Mouse (Mus musculus) embryonic facial prominence, embryonic 11.5 days (tissue): ENCODE measurements at regions not wholly inside any gene's neighbourhood (a gene's known extent, or its start where the extent isn't known, plus 50 kb on each side); places are given as distances from the start of the nearest gene placed in this dataset.

Source experiments
- ATAC-seq: fragments of 200-750 bp; cut with Nextera tagmentation; replicated peaks from 2 replicates; pipeline ENCODE4 v1.8.0; 2017; ENCODE audit warnings: low read depth; ENCODE audit not compliant: insufficient number of reproducible peaks, low FRiP score, low TSS enrichment
- DNase-seq: peaks from one replicate; pipeline ENCODE4 v3.0.0-alpha.2; 2015; ENCODE audit warnings: low spot score
- H3K27ac ChIP-seq: fragments of 300-500 bp; sonication (generic); replicated peaks from 2 replicates; pipeline ENCODE4 v1.5.1; 2014; ENCODE audit warnings: mild to moderate bottlenecking, low read depth, low read length, control low read depth
- H3K27me3 ChIP-seq: fragments of 300-500 bp; sonication (generic); 2 replicates; pipeline ENCODE4 v1.6.1; 2014; ENCODE audit warnings: mild to moderate bottlenecking, low read length, moderate library complexity, mixed read lengths; ENCODE audit not compliant: control insufficient read depth, insufficient read depth
- H3K36me3 ChIP-seq: fragments of 300-500 bp; sonication (generic); replicated peaks from 2 replicates; pipeline ENCODE4 v1.6.1; 2014; ENCODE audit warnings: low read depth, mild to moderate bottlenecking, low read length, moderate library complexity, mixed read lengths; ENCODE audit not compliant: control insufficient read depth, insufficient read depth
- H3K4me1 ChIP-seq: fragments of 300-500 bp; sonication (generic); 2 replicates; pipeline ENCODE4 v1.6.1; 2014; ENCODE audit warnings: low read length, mixed read lengths; ENCODE audit not compliant: control insufficient read depth, insufficient read depth
- H3K4me2 ChIP-seq: fragments of 300-500 bp; sonication (generic); 2 replicates; pipeline ENCODE4 v1.6.1; 2014; ENCODE audit warnings: low read depth, mild to moderate bottlenecking, control low read depth, low read length, moderate library complexity
- H3K4me3 ChIP-seq: fragments of 300-500 bp; sonication (generic); 2 replicates; pipeline ENCODE4 v1.5.1; 2014; ENCODE audit warnings: low read depth, low read length, control low read depth
- H3K9ac ChIP-seq: fragments of 300-500 bp; sonication (generic); replicated peaks from 2 replicates; pipeline ENCODE4 v1.6.1; 2014; ENCODE audit warnings: mild to moderate bottlenecking, control low read depth, low read length
- H3K9me3 ChIP-seq: fragments of 300-500 bp; sonication (generic); replicated peaks from 2 replicates; pipeline ENCODE4 v1.6.1; 2016; ENCODE audit warnings: mild to moderate bottlenecking, low read length, inconsistent platforms, mixed read lengths; ENCODE audit not compliant: control insufficient read depth
- WGBS: fragments of 180-500 bp; shearing (Covaris S2); extraction: QIAGEN DNeasy Blood & Tissue Kit; methylation state at CpG from one replicate; pipeline ENCODE4 v1.1.7; 2014; 5-methylcytosine and 5-hydroxymethylcytosine counted together

GRCm38 (mm10) chr9:94467846-94468245, 70.0 kb downstream of the 1190002N15Rik start:
- no peak for ATAC-seq
- Histone ChIP-seq H3K36me3 (no peaks in the 10 kb centered on the region), H3K4me2 (no peak overlapping the region), H3K27me3 (no peaks in the 10 kb centered on the region), H3K27ac (no peak overlapping the region), H3K4me3 (no peak overlapping the region), H3K9me3 (no peaks in the 10 kb centered on the region), H3K9ac (no peak overlapping the region), H3K4me1 (no peaks in the 10 kb centered on the region)
- WGBS: 82% methylated on average over 3 of the region's 3 CpGs
- no peak for DNase-seq

GRCm38 (mm10) chr9:94456085-94456531, 81.8 kb downstream of the 1190002N15Rik start:
- H3K36me3 ChIP-seq: no peaks in the 10 kb centered on the region
- H3K27me3 ChIP-seq: no peaks in the 10 kb centered on the region
- ATAC-seq (no peak), DNase-seq (no peak)
- 73% methylated on average over 6 of the region's 6 CpGs for WGBS
- no peaks in the 10 kb centered on the region for H3K9me3 ChIP-seq
- H3K4me3 ChIP-seq: no peak overlapping the region
- no peak overlapping the region for H3K9ac ChIP-seq
- no peak overlapping the region for H3K27ac ChIP-seq
- no peak overlapping the region for H3K4me2 ChIP-seq
- H3K4me1 ChIP-seq: no peaks in the 10 kb centered on the region

GRCm38 (mm10) chr9:94455466-94455865, 82.4 kb downstream of the 1190002N15Rik start:
- Histone ChIP-seq H3K9ac (no peak overlapping the region), H3K4me2 (no peak overlapping the region), H3K9me3 (no peaks in the 10 kb centered on the region), H3K27ac (no peak overlapping the region), H3K27me3 (no peaks in the 10 kb centered on the region), H3K36me3 (no peaks in the 10 kb centered on the region), H3K4me3 (no peak overlapping the region), H3K4me1 (no peaks in the 10 kb centered on the region)
- no peak for ATAC-seq
- 80% methylated on average over 7 of the region's 7 CpGs for WGBS
- DNase-seq: no peak

- no peak for ATAC-seq
- Histone ChIP-seq H3K27me3 (no peaks in the 10 kb centered on the region), H3K4me2 (no peak overlapping the region), H3K9ac (no peak overlapping the region), H3K9me3 (no peaks in the 10 kb centered on the region), H3K36me3 (no peaks in the 10 kb centered on the region), H3K4me1 (no peaks in the 10 kb centered on the region), H3K27ac (no peak overlapping the region), H3K4me3 (no peak overlapping the region)
- DNase-seq: no peak
- 79% methylated on average over 8 of the region's 8 CpGs for WGBS
Measured at GRCm38 (mm10) chr9:94449911-94450310, 88.0 kb downstream of the 1190002N15Rik start.

GRCm38 (mm10) chr9:94446182-94446763, 91.6 kb downstream of the 1190002N15Rik start:
- Histone ChIP-seq H3K27ac (no peak overlapping the region), H3K27me3 (no peaks in the 10 kb centered on the region), H3K36me3 (no peaks in the 10 kb centered on the region), H3K9me3 (no peaks in the 10 kb centered on the region), H3K4me2 (no peak overlapping the region), H3K9ac (no peak overlapping the region), H3K4me3 (no peak overlapping the region), H3K4me1 (no peaks in the 10 kb centered on the region)
- ATAC-seq (no peak), DNase-seq (no peak)
- WGBS: 65% methylated on average over 8 of the region's 8 CpGs

- Histone ChIP-seq H3K27me3 (no peaks in the 10 kb centered on the region), H3K4me2 (no peak overlapping the region), H3K4me3 (no peak overlapping the region), H3K4me1 (no peaks in the 10 kb centered on the region), H3K27ac (no peak overlapping the region), H3K9me3 (no peaks in the 10 kb centered on the region), H3K36me3 (no peaks in the 10 kb centered on the region), H3K9ac (no peak overlapping the region)
- 69% methylated on average over 5 of the region's 5 CpGs for WGBS
- DNase-seq (no peak), ATAC-seq (no peak)
Measured at GRCm38 (mm10) chr9:94444140-94444789, 93.6 kb downstream of the 1190002N15Rik start.

- Histone ChIP-seq H3K9ac (no peak overlapping the region), H3K36me3 (no peaks in the 10 kb centered on the region), H3K9me3 (no peaks in the 10 kb centered on the region), H3K4me3 (no peak overlapping the region), H3K4me1 (no peaks in the 10 kb centered on the region), H3K4me2 (no peak overlapping the region), H3K27me3 (no peaks in the 10 kb centered on the region), H3K27ac (no peak overlapping the region)
- 78% methylated on average over 4 of the region's 4 CpGs for WGBS
- DNase-seq (no peak), ATAC-seq (no peak)
Measured at GRCm38 (mm10) chr9:94441393-94441792, 96.5 kb downstream of the 1190002N15Rik start.

GRCm38 (mm10) chr9:94433468-94433867, 104.4 kb downstream of the 1190002N15Rik start:
- no peak overlapping the region for H3K4me2 ChIP-seq
- H3K9ac ChIP-seq: no peak overlapping the region
- DNase-seq (no peak), ATAC-seq (no peak)
- no peak overlapping the region for H3K4me3 ChIP-seq
- H3K27me3 ChIP-seq: no peaks in the 10 kb centered on the region
- H3K4me1 ChIP-seq: no peaks in the 10 kb centered on the region
- no peaks in the 10 kb centered on the region for H3K36me3 ChIP-seq
- no peak overlapping the region for H3K27ac ChIP-seq
- no peaks in the 10 kb centered on the region for H3K9me3 ChIP-seq
